Mouse (Mus musculus) small intestine, adult 2 months (tissue): ENCODE data around the gene Cript. TPM values are rescaled to one million over a fixed set of nuclear protein-coding genes. Genes with fewer than 3 reads are reported as not detected.
"Not testable (repeated sequence)": the region's sequence is repeated elsewhere in the genome, so short reads cannot be mapped to it uniquely, and the experiment has no call there.

Experiments
- H3K27ac ChIP-seq: fragments of 200-500 bp; 2 replicates; pipeline ENCODE4 v1.5.1; 2012; ENCODE audit warnings: low read depth, low read length, control low read depth, inconsistent platforms; ENCODE audit not compliant: insufficient read depth
- H3K27me3 ChIP-seq: fragments of 200-500 bp; 2 replicates; pipeline ENCODE4 v1.6.1; 2012; ENCODE audit warnings: mild to moderate bottlenecking, moderate library complexity, low read length, inconsistent platforms; ENCODE audit not compliant: control insufficient read depth, insufficient read depth
- H3K36me3 ChIP-seq: fragments of 200-500 bp; 2 replicates; pipeline ENCODE4 v1.6.1; 2012; ENCODE audit warnings: mild to moderate bottlenecking, low read length, control low read depth, inconsistent platforms; ENCODE audit not compliant: control insufficient read depth, insufficient read depth
- H3K4me1 ChIP-seq: fragments of 200-500 bp; 2 replicates; pipeline ENCODE4 v1.6.1; 2012; ENCODE audit warnings: low read length, inconsistent platforms, mixed read lengths; ENCODE audit not compliant: control insufficient read depth, insufficient read depth, insufficient read length
- H3K4me3 ChIP-seq: fragments of 200-500 bp; 2 replicates; pipeline ENCODE4 v1.5.1; 2012; ENCODE audit warnings: low read depth, mild to moderate bottlenecking, control low read depth, inconsistent platforms, low read length, moderate library complexity
- CTCF ChIP-seq: fragments of 200-500 bp; IDR thresholded peaks from 2 replicates; pipeline ENCODE4 v1.5.1; 2012; ENCODE audit warnings: low read depth, mild to moderate bottlenecking, control low read depth, inconsistent platforms, low read length, moderate library complexity, mixed read lengths; ENCODE audit not compliant: insufficient replicate concordance, insufficient read length; ENCODE audit errors: extremely low read depth
- POLR2A ChIP-seq: fragments of 200-500 bp; IDR thresholded peaks from 2 replicates; pipeline ENCODE4 v1.6.1; 2012; ENCODE audit warnings: low read depth, mild to moderate bottlenecking, control low read depth, inconsistent platforms, low read length, moderate library complexity
- WGBS: fragments of 180-500 bp; shearing (Covaris S2); methylation state at CpG from one replicate; pipeline ENCODE4 v1.1.7; 2018; 5-methylcytosine and 5-hydroxymethylcytosine counted together
- polyA plus RNA-seq: library from polyadenylated mRNA; depleted of rRNA; stranded (reverse); fragments of >200 nt; gene quantifications from 2 replicates; pipeline ENCODE4 v1.2.3, GENCODE M21; 2012; rRNA removed

The Cript gene
- polyA plus RNA-seq, 1 experiment = 4.4 TPM

DNA sequence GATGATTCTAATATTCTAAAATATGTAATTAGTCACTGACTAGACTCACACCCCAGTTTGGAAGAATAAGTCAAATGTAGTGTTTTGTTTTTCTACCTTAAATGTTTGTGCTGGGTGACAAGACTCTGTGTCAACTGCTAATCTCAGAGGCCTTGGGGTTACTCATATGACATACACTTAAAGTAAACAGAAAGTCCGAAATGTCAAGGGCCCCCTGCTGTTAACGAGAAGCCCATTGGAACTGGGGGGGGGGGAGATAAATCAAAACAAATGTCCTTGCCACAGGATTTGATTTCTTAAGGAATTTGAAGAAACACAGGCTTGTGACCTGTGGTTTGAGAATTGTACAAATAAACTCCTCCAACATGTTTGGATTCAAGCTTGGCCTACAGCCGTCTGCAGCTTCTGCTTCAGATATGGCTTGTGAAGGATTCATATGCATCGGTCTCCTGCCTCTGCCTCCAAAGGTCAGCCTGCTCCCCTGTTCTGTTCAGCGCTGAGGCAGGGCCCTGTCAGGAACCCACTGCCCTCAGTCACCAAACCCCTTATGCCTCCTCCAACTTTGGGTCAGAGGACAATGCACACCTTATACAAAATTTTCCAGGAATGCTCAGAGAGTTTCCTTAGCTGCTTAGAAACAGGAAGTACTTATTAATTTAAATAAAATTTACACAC is 47.6 kb downstream of the Cript start:
- TF ChIP-seq POLR2A (no peak), CTCF (no peak)
- WGBS = 65% methylated on average over 5 of the region's 5 CpGs
- no peaks in the 10 kb centered on the region for H3K36me3 ChIP-seq
- no peaks in the 10 kb centered on the region for H3K4me1 ChIP-seq
- H3K4me3 ChIP-seq = no peak overlapping the region
- H3K27ac ChIP-seq = no peak overlapping the region
- H3K27me3 ChIP-seq = no peaks in the 10 kb centered on the region

DNA sequence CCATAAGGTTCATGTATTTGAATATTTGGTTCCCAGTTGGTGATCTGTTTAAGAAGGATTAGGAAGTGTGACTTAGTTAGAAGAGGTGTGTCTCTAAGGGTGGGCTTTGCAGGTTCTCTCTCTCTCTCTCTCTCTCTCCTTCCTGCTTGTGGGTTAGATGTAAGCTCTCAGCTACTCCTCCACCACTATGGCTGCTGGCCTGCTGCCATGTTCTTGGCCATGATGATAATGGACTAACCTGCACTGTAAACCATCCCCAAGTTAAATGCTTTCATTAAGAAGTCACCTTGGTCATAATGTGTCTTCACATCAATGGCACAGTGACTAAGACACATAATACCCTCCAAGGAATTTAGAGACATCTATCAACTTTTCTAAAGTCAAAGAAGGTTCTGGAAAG is 48.1 kb downstream of the Cript start:
- H3K27me3 ChIP-seq = no peaks in the 10 kb centered on the region
- H3K36me3 ChIP-seq = no peaks in the 10 kb centered on the region
- TF ChIP-seq POLR2A = no peak
- TF ChIP-seq CTCF = no peak
- H3K27ac ChIP-seq = no peak overlapping the region
- H3K4me3 ChIP-seq = no peak overlapping the region
- H3K4me1 ChIP-seq = no peaks in the 10 kb centered on the region

DNA sequence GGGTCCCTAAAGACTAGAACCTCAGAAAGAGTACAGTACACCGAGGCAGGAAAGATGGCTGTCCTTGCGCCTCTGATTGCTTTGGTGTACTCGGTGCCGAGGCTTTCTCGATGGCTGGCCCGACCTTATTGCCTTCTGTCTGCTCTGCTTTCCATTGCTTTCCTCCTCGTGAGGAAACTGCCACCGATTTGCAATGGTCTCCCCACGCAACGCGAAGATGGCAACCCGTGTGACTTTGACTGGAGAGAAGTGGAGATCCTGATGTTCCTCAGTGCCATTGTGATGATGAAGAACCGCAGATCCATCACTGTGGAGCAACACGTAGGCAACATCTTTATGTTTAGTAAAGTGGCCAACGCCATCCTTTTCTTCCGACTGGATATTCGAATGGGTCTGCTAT is 52.9 kb downstream of the Cript start:
- not testable (repeated sequence) for H3K36me3 ChIP-seq, H3K27ac ChIP-seq, H3K4me3 ChIP-seq, H3K4me1 ChIP-seq, H3K27me3 ChIP-seq
- 94% methylated on average over 17 of the region's 17 CpGs for WGBS

DNA sequence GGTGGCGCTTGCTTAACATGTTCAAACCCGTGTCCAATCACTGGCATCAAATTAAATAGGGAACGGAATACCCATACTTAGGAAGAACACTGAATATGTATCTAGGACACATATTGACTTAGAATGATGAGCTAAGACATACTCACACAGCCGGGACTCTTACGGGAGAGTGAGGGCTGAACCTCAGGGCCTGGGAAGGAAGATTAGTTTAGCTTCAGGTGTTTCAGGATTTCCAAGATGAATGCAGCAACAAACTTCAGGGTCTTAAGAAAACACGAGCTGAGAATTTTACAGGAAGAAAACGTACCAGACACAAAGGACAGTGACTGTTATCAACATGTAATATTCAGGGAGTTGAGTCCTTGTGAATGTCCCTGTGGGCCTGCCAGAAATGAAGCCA is 55.4 kb downstream of the Cript start:
- WGBS = 89% methylated on average over 7 of the region's 7 CpGs

DNA sequence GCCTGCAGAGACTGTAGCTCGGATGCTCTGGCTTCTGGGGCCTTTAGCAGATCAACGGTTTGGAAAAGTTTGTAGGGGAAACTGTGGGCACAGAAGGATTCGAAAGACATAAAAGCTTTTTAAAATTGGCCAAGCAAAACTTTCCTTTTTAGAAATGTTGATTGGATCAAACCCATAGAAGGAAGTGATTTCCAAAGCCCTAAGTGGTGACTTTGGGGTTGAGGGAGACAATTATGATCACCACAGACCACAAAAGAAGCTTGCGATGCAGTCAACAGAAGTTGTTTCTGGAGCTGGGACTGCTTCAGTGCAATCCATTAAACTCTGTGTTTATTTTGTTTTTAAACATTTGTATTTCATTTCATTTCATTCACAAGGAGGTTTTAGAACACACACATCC is 57.2 kb downstream of the Cript start:
- H3K27ac ChIP-seq = no peak overlapping the region
- no peaks in the 10 kb centered on the region for H3K36me3 ChIP-seq
- H3K4me3 ChIP-seq = no peak overlapping the region
- TF ChIP-seq CTCF = no peak
- no peak for TF ChIP-seq POLR2A
- WGBS = 78% methylated on average over 4 of the region's 4 CpGs
- no peaks in the 10 kb centered on the region for H3K27me3 ChIP-seq
- no peaks in the 10 kb centered on the region for H3K4me1 ChIP-seq

More for the DNA sequence above, 55.4 kb downstream of the Cript start:
- no peak overlapping the region for H3K27ac ChIP-seq
- TF ChIP-seq POLR2A (no peak), CTCF (no peak)
- no peaks in the 10 kb centered on the region for H3K4me1 ChIP-seq
- no peaks in the 10 kb centered on the region for H3K27me3 ChIP-seq
- H3K4me3 ChIP-seq = no peak overlapping the region
- no peaks in the 10 kb centered on the region for H3K36me3 ChIP-seq

DNA sequence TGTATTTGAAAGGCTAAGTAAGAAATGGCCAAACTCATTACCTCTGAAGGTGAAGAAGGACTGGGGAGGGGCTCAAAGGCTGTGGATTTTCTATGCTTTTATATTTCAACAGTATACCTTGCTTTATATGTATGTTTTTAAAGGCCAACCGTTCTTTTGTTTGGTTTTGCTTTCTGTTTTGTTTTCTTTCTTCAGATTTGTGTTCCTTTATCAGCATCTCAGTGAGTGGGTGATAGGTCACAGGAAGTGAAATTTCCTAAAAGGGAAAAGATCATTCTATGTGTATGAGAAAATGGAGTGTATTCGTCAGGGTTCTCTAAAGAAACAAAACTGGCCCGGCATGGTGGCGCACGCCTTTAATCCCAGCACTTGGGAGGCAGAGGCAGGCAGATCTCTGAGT is 58.3 kb downstream of the Cript start:
- no peak overlapping the region for H3K27ac ChIP-seq
- H3K4me3 ChIP-seq = no peak overlapping the region
- WGBS = 65% methylated on average over 5 of the region's 5 CpGs
- TF ChIP-seq CTCF (no peak), POLR2A (no peak)
- no peaks in the 10 kb centered on the region for H3K4me1 ChIP-seq
- no peaks in the 10 kb centered on the region for H3K36me3 ChIP-seq
- no peaks in the 10 kb centered on the region for H3K27me3 ChIP-seq

Other genes starting within 250 kb of the Cript start
- gene Tmem247, start 108.2 kb upstream of the Cript start, polyA plus RNA-seq = not detected in 2 replicates
- not detected in 2 replicates for gene Atp6v1e2, start 77.7 kb upstream of the Cript start, polyA plus RNA-seq
- gene Rhoq, start 62.5 kb upstream of the Cript start, polyA plus RNA-seq = 9.3 and 14.1 TPM in 2 replicates
- 1.2 and 2.3 TPM in 2 replicates for gene Pigf, start 144 bp upstream of the Cript start, polyA plus RNA-seq
- 1.0 and 1.8 TPM in 2 replicates for gene Socs5, start 82.1 kb downstream of the Cript start, polyA plus RNA-seq
- gene Mcfd2, start 240.4 kb downstream of the Cript start, polyA plus RNA-seq = 139 and 169 TPM in 2 replicates